Mouse (Mus musculus): ENCODE data around the gene Arhgef15. TPM values are rescaled to one million over a fixed set of nuclear protein-coding genes. Genes with fewer than 3 reads are reported as not detected.

Arhgef15 gene
- total RNA-seq, 4 experiments from 2014 or later: 9.1 to 16.5 (median 12.0) TPM

DNA sequence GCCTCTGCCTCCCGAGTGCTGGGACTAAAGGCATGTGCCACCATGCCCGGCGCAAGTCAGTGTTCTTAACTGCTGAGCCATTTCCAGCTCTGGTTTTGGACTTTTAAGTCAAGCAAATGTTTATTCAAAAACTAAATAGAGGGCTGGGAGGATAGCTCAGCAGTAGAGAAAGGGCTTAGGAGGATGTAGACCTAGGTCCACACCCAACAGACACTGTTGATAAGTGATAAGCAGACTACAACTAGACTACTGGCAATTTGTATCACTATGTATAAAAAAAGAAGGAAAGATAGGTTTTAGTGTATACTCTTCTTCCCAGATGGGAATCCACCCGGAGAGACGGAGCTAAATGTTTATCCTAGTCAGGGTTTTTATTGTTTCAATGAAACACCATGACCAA lies 61.0 kb downstream of the Arhgef15 start:
- no peak for DNase-seq (ENCODE audit: low spot score in 2 of 2)

- no peak for DNase-seq (ENCODE audit: low spot score in 2 of 2)
Observed at GRCm38 (mm10) chr11:68893911-68894464, 63.3 kb downstream of the Arhgef15 start.

Small RNA genes lying within 50 kb of the gene (microRNA-seq; reads per million reads assigned to microRNA genes)
- gene Mir3062: 0.76 to 1.3 reads per million in 2 experiments

Other genes with a start within 250 kb of the Arhgef15 start
- 100 to 1,000 TPM in 1 of 4 experiments, 10 to 100 TPM in 3; 78.3 to 104 (median 86.6) TPM for gene Ndel1, start 85.6 kb downstream of the Arhgef15 start, total RNA-seq (2022)
- gene Rnf222, start 68.9 kb downstream of the Arhgef15 start, total RNA-seq (2022): not detected
- gene Rpl26, start 55.9 kb downstream of the Arhgef15 start, total RNA-seq (2022): 100 to 1,000 TPM; 779 to 924 (median 859) TPM
- gene Odf4, start 30.4 kb downstream of the Arhgef15 start, total RNA-seq (2022): under 1 TPM in 3 of 4 experiments, not detected in 1; 0.32 to 0.58 (median 0.45) TPM
- gene Slc25a35, start 10.7 kb upstream of the Arhgef15 start, total RNA-seq (2022): 1 to 10 TPM; 4.9 to 7.4 (median 5.8) TPM
- gene Rangrf, start 17.7 kb upstream of the Arhgef15 start, total RNA-seq (2022): 10 to 100 TPM; 14.1 to 24.1 (median 15.9) TPM
- 10 to 100 TPM; 25.8 to 32.2 (median 26.8) TPM for gene Pfas, start 51.0 kb upstream of the Arhgef15 start, total RNA-seq (2022)
- 10 to 100 TPM; 39.8 to 46.9 (median 41.8) TPM for gene Ctc1, start 58.4 kb upstream of the Arhgef15 start, total RNA-seq (2022)
- gene Aurkb, start 88.2 kb upstream of the Arhgef15 start, total RNA-seq (2022): 1 to 10 TPM in 2 of 4 experiments, under 1 TPM in 2; 0.52 to 1.6 (median 0.88) TPM
- gene Borcs6, start 102.2 kb upstream of the Arhgef15 start, total RNA-seq (2022): 10 to 100 TPM; 30.8 to 33.3 (median 31.5) TPM
- gene Tmem107, start 113.3 kb upstream of the Arhgef15 start, total RNA-seq (2022): 10 to 100 TPM; 14.8 to 21.0 (median 19.0) TPM
- 100 to 1,000 TPM; 926 to 962 (median 934) TPM for gene Vamp2, start 131.0 kb upstream of the Arhgef15 start, total RNA-seq (2022)
- 100 to 1,000 TPM in 2 of 4 experiments, 10 to 100 TPM in 2; 91.2 to 107 (median 97.7) TPM for gene Per1, start 137.7 kb upstream of the Arhgef15 start, total RNA-seq (2022)
- 1 to 10 TPM in 3 of 4 experiments, under 1 TPM in 1; 0.97 to 1.8 (median 1.2) TPM for gene Hes7, start 162.9 kb upstream of the Arhgef15 start, total RNA-seq (2022)
- gene 9130213A22Rik, start 165.1 kb upstream of the Arhgef15 start, total RNA-seq (2022): 1 to 10 TPM; 1.4 to 1.7 (median 1.5) TPM
- 10 to 100 TPM in 2 of 4 experiments, 1 to 10 TPM in 2; 8.8 to 14.4 (median 10.1) TPM for gene Aloxe3, start 168.4 kb upstream of the Arhgef15 start, total RNA-seq (2022)
- gene Alox12b, start 199.5 kb upstream of the Arhgef15 start, total RNA-seq (2022): 10 to 100 TPM in 2 of 4 experiments, 1 to 10 TPM in 2; 5.9 to 14.5 (median 10.5) TPM
- gene Alox8, start 240.4 kb upstream of the Arhgef15 start, total RNA-seq (2022): 10 to 100 TPM in 1 of 4 experiments, 1 to 10 TPM in 3; 8.4 to 10.1 (median 9.3) TPM

All from layer of hippocampus, adult 8-10 months (tissue).